Mouse (Mus musculus): ENCODE results near the gene Vps41. TPM values are rescaled to one million over a fixed set of nuclear protein-coding genes. Genes with fewer than 3 reads are reported as not detected.

Vps41 gene
- total and polyA plus RNA-seq, 3 experiments = 26.0 to 27.2 TPM; not detected in 1

- Histone ChIP-seq H3K79me2 (ENCODE audit: control insufficient read depth, insufficient read depth, low read length, poor library complexity) (no peaks in the 10 kb centered on the region), H3K36me3 (ENCODE audit: control insufficient read depth in 1 of 2, insufficient read depth in 2 of 2, low read length in 2 of 2) (no peaks in the 10 kb centered on the region), H3K27ac (ENCODE audit: control insufficient read depth, low read depth, low read length) (no peak overlapping the region), H3K4me3 (ENCODE audit: control insufficient read depth in 1 of 2, insufficient read depth in 1 of 2, low read depth in 2 of 2, low read length in 2 of 2) (no peak overlapping the region), H3K27me3 (ENCODE audit: control insufficient read depth in 1 of 2, insufficient read depth in 2 of 2, low read length in 2 of 2) (no peaks in the 10 kb centered on the region), H3K9me3 (replicated peaks; ENCODE audit: insufficient read depth, low read length) (no peaks in the 10 kb centered on the region), H3K9ac (ENCODE audit: control insufficient read depth, low read depth, low read length, poor library complexity, severe bottlenecking) (no peak overlapping the region), H3K4me1 (ENCODE audit: control insufficient read depth in 1 of 2, insufficient read depth in 2 of 2, low read length in 2 of 2) (no peaks in the 10 kb centered on the region)
- TF ChIP-seq SIN3A (IDR thresholded peaks at IDR 0.05; ENCODE audit: low read length) = no peak
- TF ChIP-seq CHD1 (IDR thresholded peaks at IDR 0.05; ENCODE audit: low read depth, low read length) = no peak
- TF ChIP-seq RCOR1 (IDR thresholded peaks at IDR 0.05; ENCODE audit: low read depth, low read length) = no peak
- TF ChIP-seq CTCF (IDR thresholded peaks at IDR 0.05 in 2 of 3, conservative IDR thresholded peaks at IDR 0.05 in 1 of 3; ENCODE audit: control insufficient read depth in 1 of 3, insufficient read depth in 1 of 3, low read depth in 2 of 3, low read length in 3 of 3, poor library complexity in 1 of 3, severe bottlenecking in 1 of 3) = no peak
- no peak for TF ChIP-seq GATA1 (IDR thresholded peaks at IDR 0.05; ENCODE audit: low read depth, low read length)
- TF ChIP-seq USF2 (IDR thresholded peaks at IDR 0.05; ENCODE audit: borderline replicate concordance in 1 of 2, insufficient read depth in 1 of 2, low read depth in 1 of 2, low read length in 2 of 2) = no peak
- no peak for TF ChIP-seq JUND (IDR thresholded peaks at IDR 0.05; ENCODE audit: low read depth, low read length)
- DNase-seq (ENCODE audit: low read depth, low spot score) = no peak
These were observed 80.5 kb downstream of the Vps41 start for GRCm38 (mm10) chr13:18797555-18797954.

- Histone ChIP-seq H3K4me1 (ENCODE audit: control insufficient read depth in 1 of 2, insufficient read depth in 2 of 2, low read length in 2 of 2) (no peaks in the 10 kb centered on the region), H3K27ac (ENCODE audit: control insufficient read depth, low read depth, low read length) (no peak overlapping the region), H3K4me3 (ENCODE audit: control insufficient read depth in 1 of 2, insufficient read depth in 1 of 2, low read depth in 2 of 2, low read length in 2 of 2) (no peak overlapping the region), H3K9ac (ENCODE audit: control insufficient read depth, low read depth, low read length, poor library complexity, severe bottlenecking) (no peak overlapping the region), H3K36me3 (ENCODE audit: control insufficient read depth in 1 of 2, insufficient read depth in 2 of 2, low read length in 2 of 2) (no peaks in the 10 kb centered on the region), H3K9me3 (replicated peaks; ENCODE audit: insufficient read depth, low read length) (no peaks in the 10 kb centered on the region), H3K27me3 (ENCODE audit: control insufficient read depth in 1 of 2, insufficient read depth in 2 of 2, low read length in 2 of 2) (no peaks in the 10 kb centered on the region), H3K79me2 (ENCODE audit: control insufficient read depth, insufficient read depth, low read length, poor library complexity) (no peaks in the 10 kb centered on the region)
- no peak for DNase-seq (ENCODE audit: low read depth, low spot score)
- no peak for TF ChIP-seq RCOR1 (IDR thresholded peaks at IDR 0.05; ENCODE audit: low read depth, low read length)
- TF ChIP-seq CHD2 (IDR thresholded peaks at IDR 0.05; ENCODE audit: low read length) = no peak
- TF ChIP-seq BHLHE40 (IDR thresholded peaks at IDR 0.05; ENCODE audit: borderline replicate concordance, low read depth, low read length) = no peak
- no peak for TF ChIP-seq ZMIZ1 (IDR thresholded peaks at IDR 0.05; ENCODE audit: low read depth, low read length)
- TF ChIP-seq CHD1 (IDR thresholded peaks at IDR 0.05; ENCODE audit: low read depth, low read length) = no peak
- no peak for TF ChIP-seq JUND (IDR thresholded peaks at IDR 0.05; ENCODE audit: low read depth, low read length)
- TF ChIP-seq HCFC1 (IDR thresholded peaks at IDR 0.05; ENCODE audit: low read depth, low read length) = no peak
- no peak for TF ChIP-seq MYB (IDR thresholded peaks at IDR 0.05; ENCODE audit: low read depth, low read length)
- no peak for TF ChIP-seq TCF12 (IDR thresholded peaks at IDR 0.05; ENCODE audit: low read depth, low read length)
- TF ChIP-seq TAL1 (IDR thresholded peaks at IDR 0.05; ENCODE audit: low read length) = no peak
- no peak for TF ChIP-seq ETS1 (IDR thresholded peaks at IDR 0.05; ENCODE audit: low read depth, low read length)
These were observed 83.3 kb downstream of the Vps41 start for GRCm38 (mm10) chr13:18800434-18800833.

GRCm38 (mm10) chr13:18809465-18809864 lies 92.4 kb downstream of the Vps41 start:
- H3K4me3 ChIP-seq (ENCODE audit: control insufficient read depth in 1 of 2, insufficient read depth in 1 of 2, low read depth in 2 of 2, low read length in 2 of 2) = no peak overlapping the region
- TF ChIP-seq RAD21 (IDR thresholded peaks at IDR 0.05; ENCODE audit: low read depth, low read length) (no peak), CTCF (IDR thresholded peaks at IDR 0.05 in 2 of 3, conservative IDR thresholded peaks at IDR 0.05 in 1 of 3; ENCODE audit: control insufficient read depth in 1 of 3, insufficient read depth in 1 of 3, low read depth in 2 of 3, low read length in 3 of 3, poor library complexity in 1 of 3, severe bottlenecking in 1 of 3) (no peak), TAL1 (IDR thresholded peaks at IDR 0.05; ENCODE audit: low read length) (no peak), TCF12 (IDR thresholded peaks at IDR 0.05; ENCODE audit: low read depth, low read length) (no peak), NRF1 (IDR thresholded peaks at IDR 0.05; ENCODE audit: insufficient read depth, low read depth, low read length, poor library complexity, severe bottlenecking) (no peak), RCOR1 (IDR thresholded peaks at IDR 0.05; ENCODE audit: low read depth, low read length) (no peak), CHD1 (IDR thresholded peaks at IDR 0.05; ENCODE audit: low read depth, low read length) (no peak)

More at GRCm38 (mm10) chr13:18809465-18809864, 92.4 kb downstream of the Vps41 start:
- no peak overlapping the region for H3K27ac ChIP-seq (ENCODE audit: control insufficient read depth, low read depth, low read length)
- H3K27me3 ChIP-seq (ENCODE audit: control insufficient read depth in 1 of 2, insufficient read depth in 2 of 2, low read length in 2 of 2) = no peaks in the 10 kb centered on the region
- no peaks in the 10 kb centered on the region for H3K79me2 ChIP-seq (ENCODE audit: control insufficient read depth, insufficient read depth, low read length, poor library complexity)
- no peaks in the 10 kb centered on the region for H3K9me3 ChIP-seq (replicated peaks; ENCODE audit: insufficient read depth, low read length)
- H3K9ac ChIP-seq (ENCODE audit: control insufficient read depth, low read depth, low read length, poor library complexity, severe bottlenecking) = no peak overlapping the region
- no peak for DNase-seq (ENCODE audit: low read depth, low spot score)
- no peaks in the 10 kb centered on the region for H3K36me3 ChIP-seq (ENCODE audit: control insufficient read depth in 1 of 2, insufficient read depth in 2 of 2, low read length in 2 of 2)
- H3K4me1 ChIP-seq (ENCODE audit: control insufficient read depth in 1 of 2, insufficient read depth in 2 of 2, low read length in 2 of 2) = no peaks in the 10 kb centered on the region

Data from MEL (cell line).